Mouse (Mus musculus) forebrain, embryonic 10.5 days (tissue): ENCODE results near the gene Ube2q1. TPM values are rescaled to one million over a fixed set of nuclear protein-coding genes. Genes with fewer than 3 reads are reported as not detected.

Experiments used
- DNase-seq: peaks from one replicate; pipeline ENCODE4 v3.0.0-alpha.2; 2017; ENCODE audit warnings: low spot score; ENCODE audit errors: extremely low spot score
- H3K27ac ChIP-seq: fragments of 300-500 bp; sonication (generic); 2 replicates; pipeline ENCODE4 v1.5.1; 2016; ENCODE audit warnings: mild to moderate bottlenecking
- H3K27me3 ChIP-seq: fragments of 300-500 bp; sonication (generic); 2 replicates; pipeline ENCODE4 v1.6.1; 2016; ENCODE audit warnings: mild to moderate bottlenecking; ENCODE audit not compliant: poor library complexity, severe bottlenecking
- H3K36me3 ChIP-seq: fragments of 300-500 bp; sonication (generic); replicated peaks from 2 replicates; pipeline ENCODE4 v1.6.1; 2016; ENCODE audit warnings: mild to moderate bottlenecking, moderate library complexity
- H3K4me1 ChIP-seq: fragments of 300-500 bp; sonication (generic); 2 replicates; pipeline ENCODE4 v1.6.1; 2016
- H3K4me3 ChIP-seq: fragments of 300-500 bp; sonication (generic); 2 replicates; pipeline ENCODE4 v1.5.1; 2016; ENCODE audit warnings: mild to moderate bottlenecking, moderate library complexity
- H3K9me3 ChIP-seq: fragments of 300-500 bp; sonication (generic); 2 replicates; pipeline ENCODE4 v1.6.1; 2016; ENCODE audit warnings: mild to moderate bottlenecking, moderate library complexity
- WGBS: fragments of 180-500 bp; shearing (Covaris S2); methylation state at CpG from one replicate; pipeline ENCODE4 v1.1.7; 2016; 5-methylcytosine and 5-hydroxymethylcytosine counted together
- polyA plus RNA-seq: library from polyadenylated mRNA; unstranded; fragments of >200 nt; fragmentation: Nextera tagmentation; extraction: Ambion mirVana; gene quantifications from 2 replicates; pipeline ENCODE4 v1.2.1, GENCODE M21; 2016

The Ube2q1 gene
- polyA plus RNA-seq, 1 experiment from 2014 or later: 12.7 TPM

GRCm38 (mm10) chr3:89812166-89812565 is 38.8 kb downstream of the Ube2q1 start:
- Histone ChIP-seq H3K36me3 (no peaks in the 10 kb centered on the region), H3K27me3 (no peaks in the 10 kb centered on the region), H3K4me1 (no peaks in the 10 kb centered on the region), H3K4me3 (no peak overlapping the region), H3K27ac (no peak overlapping the region), H3K9me3 (no peaks in the 10 kb centered on the region; the same call in 1 of the 2 replicates)
- DNase-seq: no peak
- 75% methylated on average over 3 of the region's 3 CpGs for WGBS

- Histone ChIP-seq H3K27ac (no peak overlapping the region), H3K27me3 (no peaks in the 10 kb centered on the region), H3K4me1 (no peaks in the 10 kb centered on the region), H3K4me3 (no peak overlapping the region), H3K36me3 (no peaks in the 10 kb centered on the region), H3K9me3 (no peaks in the 10 kb centered on the region; the same call in 1 of the 2 replicates)
- 78% methylated on average over 7 of the region's 7 CpGs for WGBS
- DNase-seq: no peak
Measured at GRCm38 (mm10) chr3:89814051-89814450, 40.6 kb downstream of the Ube2q1 start.

GRCm38 (mm10) chr3:89817056-89817455 is 43.6 kb downstream of the Ube2q1 start:
- Histone ChIP-seq H3K4me1 (no peaks in the 10 kb centered on the region), H3K36me3 (no peaks in the 10 kb centered on the region), H3K27me3 (no peaks in the 10 kb centered on the region; the same call in 1 of the 2 replicates), H3K27ac (no peak overlapping the region), H3K4me3 (no peak overlapping the region), H3K9me3 (no peaks in the 10 kb centered on the region)
- no peak for DNase-seq
- WGBS: 60% methylated on average over 4 of the region's 4 CpGs

- Histone ChIP-seq H3K4me3 (no peak overlapping the region), H3K27me3 (no peaks in the 10 kb centered on the region; the same call in 1 of the 2 replicates), H3K27ac (no peak overlapping the region), H3K9me3 (no peaks in the 10 kb centered on the region), H3K36me3 (no peaks in the 10 kb centered on the region), H3K4me1 (no peaks in the 10 kb centered on the region)
- no peak for DNase-seq
- WGBS: 87% methylated on average over 3 of the region's 3 CpGs
Measured at GRCm38 (mm10) chr3:89818605-89819004, 45.2 kb downstream of the Ube2q1 start.

- 75% methylated on average over 7 of the region's 7 CpGs for WGBS
Measured at GRCm38 (mm10) chr3:89819897-89820296, 46.5 kb downstream of the Ube2q1 start.

GRCm38 (mm10) chr3:89820311-89821095 is 47.1 kb downstream of the Ube2q1 start:
- H3K27ac ChIP-seq: no peak overlapping the region
- WGBS: 89% methylated on average over 12 of the region's 12 CpGs
- H3K4me1 ChIP-seq: no peaks in the 10 kb centered on the region
- H3K27me3 ChIP-seq: no peaks in the 10 kb centered on the region; the same call in 1 of the 2 replicates
- H3K4me3 ChIP-seq: no peak overlapping the region
- DNase-seq: no peak
- H3K9me3 ChIP-seq: no peaks in the 10 kb centered on the region
- H3K36me3 ChIP-seq: no peaks in the 10 kb centered on the region

More at GRCm38 (mm10) chr3:89819897-89820296, 46.5 kb downstream of the Ube2q1 start:
- H3K4me1 ChIP-seq: no peaks in the 10 kb centered on the region
- H3K36me3 ChIP-seq: no peaks in the 10 kb centered on the region
- no peaks in the 10 kb centered on the region; the same call in 1 of the 2 replicates for H3K27me3 ChIP-seq
- DNase-seq: no peak
- H3K27ac ChIP-seq: no peak overlapping the region
- no peaks in the 10 kb centered on the region for H3K9me3 ChIP-seq
- no peak overlapping the region for H3K4me3 ChIP-seq

- 88% methylated on average over 11 of the region's 11 CpGs for WGBS
- H3K4me3 ChIP-seq: no peak overlapping the region
Measured at GRCm38 (mm10) chr3:89821096-89821513, 47.7 kb downstream of the Ube2q1 start.

GRCm38 (mm10) chr3:89821548-89822480 is 48.4 kb downstream of the Ube2q1 start:
- WGBS: 76% methylated on average over 10 of the region's 10 CpGs
- no peak for DNase-seq
- Histone ChIP-seq H3K4me3 (no peak overlapping the region), H3K27ac (no peak overlapping the region), H3K9me3 (no peaks in the 10 kb centered on the region), H3K4me1 (no peaks in the 10 kb centered on the region), H3K36me3 (no peaks in the 10 kb centered on the region), H3K27me3 (no peaks in the 10 kb centered on the region; the same call in 1 of the 2 replicates)

More at GRCm38 (mm10) chr3:89821096-89821513, 47.7 kb downstream of the Ube2q1 start:
- H3K36me3 ChIP-seq: no peaks in the 10 kb centered on the region
- DNase-seq: no peak
- no peaks in the 10 kb centered on the region for H3K4me1 ChIP-seq
- H3K27ac ChIP-seq: no peak overlapping the region
- H3K9me3 ChIP-seq: no peaks in the 10 kb centered on the region
- no peaks in the 10 kb centered on the region; the same call in 1 of the 2 replicates for H3K27me3 ChIP-seq

GRCm38 (mm10) chr3:89823594-89823993 is 50.2 kb downstream of the Ube2q1 start:
- Histone ChIP-seq H3K36me3 (no peaks in the 10 kb centered on the region), H3K9me3 (no peaks in the 10 kb centered on the region; the same call in 1 of the 2 replicates), H3K27me3 (peaks cover 14% of the 10 kb centered on the region), H3K4me1 (no peaks in the 10 kb centered on the region), H3K27ac (no peak overlapping the region), H3K4me3 (no peak overlapping the region)
- DNase-seq: no peak
- WGBS: 71% methylated on average over 2 of the region's 2 CpGs

- no peaks in the 10 kb centered on the region; the same call in 1 of the 2 replicates for H3K9me3 ChIP-seq
- H3K27ac ChIP-seq: no peak overlapping the region
- H3K4me1 ChIP-seq: peaks cover 6% of the 10 kb centered on the region
- no peak for DNase-seq
- peaks cover 41% of the 10 kb centered on the region for H3K27me3 ChIP-seq
- H3K36me3 ChIP-seq: no peaks in the 10 kb centered on the region
- H3K4me3 ChIP-seq: no peak overlapping the region
- WGBS: 72% methylated on average over 3 of the region's 3 CpGs
Measured at GRCm38 (mm10) chr3:89826295-89826694, 52.9 kb downstream of the Ube2q1 start.

GRCm38 (mm10) chr3:89830815-89831591 is 57.6 kb downstream of the Ube2q1 start, which contains the start of gene She:
She (plus strand) TSS chr3:89831370.
- 2% methylated on average over 90 of the region's 96 CpGs for WGBS
- Histone ChIP-seq H3K27ac (peak within 1 kb of the TSS; percentile 58; the same call in 1 of the 2 replicates), H3K27me3 (peaks cover 77% of the 10 kb centered on the region), H3K36me3 (no peaks in the 10 kb centered on the region), H3K9me3 (no peaks in the 10 kb centered on the region; the same call in 1 of the 2 replicates), H3K4me1 (peaks cover 13% of the 10 kb centered on the region), H3K4me3 (peak within 1 kb of the TSS; percentile 51)
- DNase-seq: no peak
